Mouse (Mus musculus) gastrocnemius, postnatal 10 days (tissue): Measurements from ENCODE around the gene Esrrg. TPM values are rescaled to one million over a fixed set of nuclear protein-coding genes. Genes with fewer than 3 reads are reported as not detected.
A peak's percentile ranks its signal among the peaks of the same experiment; 100 is the strongest.

Source experiments
- DNase-seq: peaks from one replicate; pipeline ENCODE4 v3.0.0; 2021; ENCODE audit warnings: mixed read lengths
- total RNA-seq, 2 experiments: library from RNA; stranded (reverse); gene quantifications; 2 replicates each; pipeline ENCODE4 v1.2.3; 2021

The Esrrg gene
- total RNA-seq, 2 experiments from 2014 or later = 10.6 to 11.3 TPM

DNA sequence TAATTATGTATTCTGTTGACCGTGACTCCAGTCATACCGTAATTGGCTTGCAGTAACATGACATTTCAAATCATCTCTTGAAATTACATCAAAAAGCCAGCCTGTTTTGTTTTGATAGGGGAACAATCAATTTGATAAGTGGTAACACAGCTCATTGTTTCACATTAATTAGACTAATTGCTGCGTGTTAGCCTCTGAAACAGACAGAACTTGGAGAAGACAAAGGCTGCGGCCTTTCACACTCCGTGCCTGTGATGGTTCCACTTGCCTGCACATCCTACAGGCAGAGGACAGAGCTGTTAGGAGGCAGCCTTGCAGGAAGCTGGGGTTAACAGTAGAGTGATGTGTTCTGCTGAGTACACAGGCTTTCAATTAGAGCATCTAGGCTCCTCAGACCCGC, 309.7 kb downstream of the Esrrg start:
- DNase-seq = no peak

GRCm38 (mm10) chr1:187918939-187919338, 310.3 kb downstream of the Esrrg start:
- DNase-seq = no peak

DNA sequence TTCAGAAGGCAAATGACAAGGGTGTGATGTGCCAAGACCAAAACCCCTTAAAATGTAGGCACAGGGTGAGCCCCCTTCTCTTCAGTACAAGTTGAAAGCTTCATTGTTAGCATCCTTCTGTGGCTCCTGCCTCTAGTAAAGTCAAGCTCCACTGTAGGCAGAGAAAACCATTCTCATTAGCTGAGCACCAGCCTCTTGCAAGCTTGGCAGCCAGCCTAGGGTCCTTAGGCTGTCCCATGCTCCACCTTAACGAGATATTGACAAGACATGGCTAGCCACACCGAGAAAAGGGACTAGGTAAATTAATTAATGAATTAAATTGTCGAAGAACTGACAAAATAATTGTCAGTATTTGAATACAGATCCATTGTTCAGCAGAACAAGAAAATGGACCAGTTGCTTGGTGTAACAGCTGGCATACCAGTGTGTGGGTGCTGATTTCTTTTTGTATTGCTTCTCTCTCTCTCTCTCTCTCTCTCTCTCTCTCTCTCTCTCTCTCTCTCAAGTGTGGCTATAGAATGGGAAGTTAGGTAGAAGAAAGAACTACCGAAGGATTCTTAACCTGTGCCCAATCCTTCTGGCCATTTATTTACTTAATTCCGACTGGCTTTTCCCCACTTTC, 311.7 kb downstream of the Esrrg start:
- DNase-seq = no peak

- DNase-seq = no peak
Measured at GRCm38 (mm10) chr1:187931146-187931545, 322.6 kb downstream of the Esrrg start.

GRCm38 (mm10) chr1:187938652-187939051, 330.1 kb downstream of the Esrrg start:
- DNase-seq = no peak

DNA sequence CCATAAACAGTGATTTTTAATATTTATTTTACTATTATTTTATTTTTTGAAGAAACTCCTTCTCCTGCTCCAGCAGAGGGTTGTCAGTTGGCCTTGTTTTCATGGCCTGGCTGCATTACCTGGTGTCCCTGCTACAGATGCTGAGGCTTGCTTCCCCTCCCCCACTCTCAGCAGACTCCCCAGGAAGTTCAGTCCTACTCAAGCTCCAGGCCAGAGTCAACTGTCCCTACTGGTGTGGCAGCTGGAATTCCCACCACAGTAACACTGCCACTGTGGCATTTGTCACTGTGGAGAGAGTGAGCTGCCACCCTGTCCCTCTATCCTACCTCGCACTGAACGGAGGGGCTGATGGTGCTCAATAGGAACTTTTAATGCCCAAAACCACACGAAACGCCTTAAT, 330.5 kb downstream of the Esrrg start:
- peak; percentile 12 for DNase-seq

DNA sequence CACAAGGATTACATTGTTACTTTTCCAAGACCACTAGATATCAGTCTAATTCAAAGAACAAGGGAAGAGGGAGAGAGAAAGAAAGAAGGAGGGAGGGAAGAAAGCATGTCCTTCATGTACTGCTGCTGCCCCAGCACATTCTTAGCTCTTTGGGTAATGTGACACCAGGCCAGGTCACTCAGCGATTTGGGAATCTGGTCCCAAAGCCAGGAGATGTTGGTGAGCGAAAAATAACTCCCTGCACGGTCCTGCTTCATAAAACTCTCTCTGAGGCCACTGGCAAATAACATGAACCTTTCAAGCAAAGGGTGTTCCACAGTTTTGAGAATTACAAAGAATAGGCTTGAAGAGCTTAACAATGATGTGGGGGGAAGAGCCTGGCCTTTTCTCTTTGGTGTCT, 342.9 kb downstream of the Esrrg start:
- DNase-seq = no peak

- no peak for DNase-seq
Measured at GRCm38 (mm10) chr1:187956702-187957101, 348.1 kb downstream of the Esrrg start.

DNA sequence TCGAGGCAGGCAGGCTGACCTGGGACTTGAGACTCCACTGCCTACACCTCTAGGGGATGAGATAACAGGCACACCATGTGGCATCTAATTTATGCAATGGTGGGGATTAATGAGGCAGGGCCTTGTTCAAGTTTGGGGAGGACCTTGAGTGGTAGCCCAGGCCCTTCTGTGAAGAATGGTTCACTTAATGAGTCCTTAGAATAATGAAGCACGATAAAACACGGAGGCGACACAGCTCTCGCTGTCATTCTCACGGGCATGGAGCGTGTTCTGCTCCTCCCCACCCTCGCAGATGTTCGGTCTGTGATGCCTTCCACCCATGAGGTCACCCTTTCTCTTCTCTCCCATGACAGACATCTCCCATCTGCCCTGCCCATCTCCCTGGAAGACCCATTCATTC, 350.6 kb downstream of the Esrrg start:
- no peak for DNase-seq

- no peak for DNase-seq
Measured at GRCm38 (mm10) chr1:187961452-187961851, 352.9 kb downstream of the Esrrg start.

GRCm38 (mm10) chr1:187964829-187965760, 356.5 kb downstream of the Esrrg start:
- no peak for DNase-seq

- no peak for DNase-seq
Measured at GRCm38 (mm10) chr1:187965921-187966320, 357.3 kb downstream of the Esrrg start.

- no peak for DNase-seq
Measured at GRCm38 (mm10) chr1:187968379-187968778, 359.8 kb downstream of the Esrrg start.

- DNase-seq = no peak
Measured at GRCm38 (mm10) chr1:187969491-187969890, 360.9 kb downstream of the Esrrg start.

DNA sequence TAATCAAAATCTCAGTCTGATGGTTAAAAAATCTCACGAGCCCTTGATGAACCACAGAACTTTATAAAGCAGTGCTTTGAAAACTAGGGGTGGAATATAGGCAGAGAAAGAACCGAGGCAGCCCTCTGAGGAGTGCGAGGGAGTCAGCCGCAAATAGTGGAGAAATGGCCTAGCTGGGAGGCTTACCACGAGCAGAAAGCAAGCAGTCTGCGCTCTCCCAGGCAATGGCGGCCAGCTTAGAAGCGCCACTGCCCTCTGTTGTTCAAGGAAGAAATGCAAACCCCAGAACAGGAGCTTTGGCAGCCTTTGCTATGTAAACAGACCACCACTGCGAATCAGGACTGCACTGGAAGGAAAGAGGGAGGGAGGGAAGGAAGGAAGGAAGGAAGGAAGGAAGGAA, 365.8 kb downstream of the Esrrg start:
- DNase-seq = peak; percentile 43

DNA sequence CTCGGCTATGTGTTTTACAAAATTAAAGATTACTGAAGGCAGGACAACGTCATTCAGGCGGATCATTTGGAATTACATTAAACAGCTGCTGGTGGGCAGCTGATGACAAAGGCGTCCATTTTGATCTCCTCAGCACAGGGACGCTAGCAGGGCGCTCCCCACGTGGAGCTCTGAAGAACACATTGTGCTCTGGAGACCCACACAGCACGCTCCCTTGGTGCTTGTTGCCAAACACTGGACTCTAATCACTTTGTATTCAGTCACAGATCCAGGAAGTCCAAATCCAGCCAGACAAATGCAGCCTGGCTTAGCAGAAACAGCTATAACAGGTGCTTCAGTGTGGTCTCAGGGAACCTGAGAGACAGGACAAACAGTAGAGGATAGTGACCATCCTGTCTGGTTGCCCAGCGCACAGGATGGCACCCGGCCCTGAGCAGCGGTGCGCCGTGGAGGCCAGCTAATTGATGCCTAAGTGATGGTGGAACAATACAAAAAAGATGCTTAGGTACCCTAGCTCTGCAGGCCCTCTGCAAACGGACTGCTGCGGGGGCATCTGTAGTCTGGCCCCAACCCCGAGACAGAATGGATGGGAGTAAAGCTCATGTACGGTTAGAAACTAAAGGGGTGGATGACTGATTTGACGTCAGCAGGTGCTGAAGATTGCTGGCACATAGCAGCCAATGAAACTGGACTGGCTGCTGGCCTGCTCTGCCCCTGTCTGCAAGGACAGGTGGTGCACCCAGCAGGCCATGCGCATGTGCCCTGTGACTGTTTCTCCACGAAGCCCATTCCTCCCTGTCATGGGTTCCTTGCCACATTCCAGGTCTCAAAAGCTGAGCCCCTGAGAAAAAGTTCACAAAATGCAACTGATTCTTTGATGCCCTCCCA, 367.1 kb downstream of the Esrrg start:
- no peak for DNase-seq

DNA sequence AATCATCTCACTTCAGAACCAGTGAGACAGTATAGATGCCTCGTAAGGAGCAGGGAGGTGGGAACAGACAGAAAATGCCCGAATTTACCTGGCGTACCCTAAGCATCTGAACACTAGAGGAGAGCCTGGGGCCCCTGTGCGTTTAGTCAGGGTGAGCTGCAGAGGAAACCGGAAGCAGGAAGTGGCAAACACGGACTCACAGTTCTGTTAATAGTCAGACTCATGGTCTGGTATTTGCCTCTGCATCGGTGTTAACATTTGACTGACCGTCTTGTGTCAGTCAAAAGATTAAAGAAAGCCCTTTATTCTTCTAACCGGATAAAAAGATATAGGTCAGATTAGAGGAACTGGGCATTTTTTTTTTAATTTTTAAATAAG, 367.8 kb downstream of the Esrrg start:
- no peak for DNase-seq

DNA sequence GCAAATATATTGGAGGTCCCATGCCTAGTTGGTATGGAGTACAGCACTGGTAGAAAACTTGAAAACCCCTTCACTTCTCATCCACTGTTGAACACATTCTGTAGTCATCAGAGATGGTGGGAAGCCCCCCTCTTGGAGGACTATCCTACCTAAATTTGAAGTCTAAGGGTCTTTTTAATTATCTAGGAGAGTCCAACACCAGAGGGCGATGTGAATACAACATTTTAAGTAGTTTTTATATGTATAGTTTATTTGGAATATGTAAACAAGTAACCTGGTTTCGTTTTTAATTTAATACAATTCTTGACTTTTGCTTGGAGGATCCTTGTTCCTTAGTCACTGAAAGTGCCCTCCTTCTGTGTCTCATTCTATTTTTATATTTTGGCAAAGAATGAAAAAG, 372.4 kb downstream of the Esrrg start:
- no peak for DNase-seq

DNA sequence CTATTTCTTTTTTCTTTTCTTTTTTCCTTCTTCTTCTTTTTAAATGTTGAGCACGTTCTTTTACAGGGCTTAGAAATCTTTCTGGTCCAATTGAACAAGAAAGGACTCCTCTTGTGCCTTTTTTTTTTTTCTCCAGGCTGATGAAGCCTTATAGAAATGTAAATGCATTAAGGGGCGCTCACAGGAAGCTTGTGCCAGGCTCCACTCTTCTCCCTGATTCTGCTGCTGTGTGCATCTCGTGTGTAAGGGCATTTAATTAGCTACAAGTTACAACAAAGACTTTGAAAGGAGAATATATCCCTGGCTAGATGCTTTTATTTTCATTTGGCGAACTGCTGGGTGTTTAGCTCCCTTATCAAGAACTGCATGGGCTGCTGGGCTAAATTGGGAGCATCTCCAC, 374.6 kb downstream of the Esrrg start:
- no peak for DNase-seq

GRCm38 (mm10) chr1:187990161-187990560, 381.6 kb downstream of the Esrrg start:
- DNase-seq = peak; percentile 6

DNA sequence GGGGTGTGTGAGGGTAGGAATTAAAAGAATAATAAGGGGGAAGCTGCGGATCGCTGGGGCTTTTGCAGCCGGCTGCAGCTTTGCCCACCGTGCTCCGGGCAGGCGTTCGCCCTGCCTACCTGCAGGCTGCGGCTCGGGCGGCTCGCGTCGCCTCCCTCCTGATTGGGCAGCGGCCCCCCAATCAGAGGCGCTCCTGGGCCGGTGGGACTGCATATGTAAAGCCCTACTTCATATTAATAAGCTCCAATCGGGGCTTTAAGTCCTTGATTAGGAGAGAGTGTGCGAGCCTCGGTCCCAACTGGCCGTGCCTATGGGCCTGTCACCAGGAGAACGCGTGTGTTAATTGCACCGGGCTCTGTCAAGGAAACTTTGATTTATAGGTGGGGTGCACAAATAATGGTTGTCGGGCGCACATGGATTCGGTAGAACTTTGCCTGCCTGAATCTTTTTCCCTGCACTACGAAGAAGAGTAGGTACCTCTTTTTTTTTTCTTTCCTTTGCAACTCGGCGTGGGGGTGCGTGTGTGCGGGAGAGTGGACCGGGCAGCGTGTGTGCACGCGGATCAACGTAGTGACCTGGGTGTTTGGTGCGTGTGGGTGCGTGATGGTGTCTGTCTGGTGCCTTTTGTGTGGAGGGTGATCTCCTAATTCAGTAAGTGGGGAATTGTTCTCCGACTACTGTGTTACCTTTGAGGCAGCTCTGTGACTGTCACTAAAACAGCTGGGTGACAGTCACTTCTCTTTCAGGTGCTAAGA, 389.2 kb downstream of the Esrrg start:
- DNase-seq = peak; percentile 41

DNA sequence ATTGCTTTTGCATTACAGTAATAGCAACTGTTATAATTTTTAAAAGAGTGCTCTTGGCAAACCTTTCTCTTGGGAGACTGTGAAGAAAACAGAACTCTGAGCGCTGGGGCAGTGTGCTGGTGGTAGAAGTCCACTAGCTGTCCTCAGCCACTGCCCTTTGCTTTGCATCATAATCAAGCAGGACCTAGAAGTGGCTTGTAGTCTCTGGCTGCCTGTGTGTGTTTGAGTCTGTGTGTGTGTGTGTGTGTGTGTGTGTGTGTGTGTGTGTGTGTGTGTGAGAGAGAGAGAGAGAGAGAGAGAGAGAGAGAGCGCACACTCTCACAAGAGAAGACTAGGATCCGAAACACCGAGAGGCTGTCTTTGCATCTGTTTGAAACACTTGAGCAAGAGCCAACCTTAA, 390.5 kb downstream of the Esrrg start:
- DNase-seq = no peak
